ENCODE assay signal across 14 mouse cellular contexts in genomic region chr2:135737506-135737905, GRCm38 (mm10).
DNase-seq lines count a peak whose midpoint lies in the region; ATAC-seq and TF ChIP-seq lines count a peak whose summit lies in the region.
"Had no signal": no experiment of that assay in that cellular context is flagged by ENCODE, and none has a peak within 500 bp of the region (broad histone marks: within the 10 kb centered on the region; RNA-seq: fewer than 3 reads in every experiment).

No protein-coding gene starts in this region.

- TF ChIP-seq CTCF in embryonic fibroblast, embryonic 13.5 days (IDR thresholded peaks at IDR 0.05; ENCODE audit: borderline replicate concordance, insufficient read depth, low read length) = no peak

- peaks cover 6% of the 10 kb centered on the region for H3K4me1 ChIP-seq in embryonic fibroblast, embryonic 13.5 days (ENCODE audit: control insufficient read depth, insufficient read depth, low read length)

- H3K27ac ChIP-seq in embryonic fibroblast, embryonic 13.5 days (ENCODE audit: insufficient read depth, low read length) = peak overlapping the region; percentile 51
- H3K27ac ChIP-seq: hindbrain, embryonic 14.5 days; limb, embryonic 12.5 days; lung, embryonic 15.5 days had no signal

- TF ChIP-seq POLR2A in embryonic fibroblast, embryonic 13.5 days (IDR thresholded peaks at IDR 0.05; ENCODE audit: low read depth, low read length) = peak; percentile 31; the same call in 1 of the 2 replicates

- no peak for DNase-seq in frontal cortex, postnatal 14 days (ENCODE audit: low spot score in 2 of 2)
- peak; percentile 50 for DNase-seq in 3134 (ENCODE audit: extremely low read depth, insufficient read length, low spot score)
- peak; percentile 88 for DNase-seq in brain, adult 2 months (ENCODE audit: low read depth, low spot score)
- no peak for DNase-seq in MN1 (ENCODE audit: low spot score)
- no peak for DNase-seq in embryo, embryonic 9.5 days (ENCODE audit: extremely low spot score)
- no peak for DNase-seq in spleen, adult 12 weeks (ENCODE audit: low spot score)
- DNase-seq: thymus, postnatal 14 days had no signal

- ATAC-seq in frontal cortex, adult (ENCODE audit: low TSS enrichment) = peak; percentile 98
- ATAC-seq: forebrain, embryonic 14.5 days; midbrain, embryonic 16.5 days had no signal

- no peak overlapping the region for H3K4me3 ChIP-seq in embryonic fibroblast, embryonic 13.5 days (ENCODE audit: insufficient read depth, low read length)
- H3K4me3 ChIP-seq: limb, embryonic 12.5 days; lung, embryonic 15.5 days had no signal

Comparison
In these comparisons a context has a peak if more than half of its experiments do, and no peak if none do; other contexts are left out.
1. DNase-seq: peak in 3134 (single experiment) and brain, adult 2 months (single experiment); none in frontal cortex, postnatal 14 days (0 of 2), MN1 (single experiment), embryo, embryonic 9.5 days (single experiment) and spleen, adult 12 weeks (single experiment).